Mouse (Mus musculus): Measurements from ENCODE around the gene Slc18b1. TPM values are rescaled to one million over a fixed set of nuclear protein-coding genes. Genes with fewer than 3 reads are reported as not detected.

Gene Slc18b1
- total RNA-seq, 2 experiments from 2014 or later, result not detected

Other genes with a start within 250 kb of the Slc18b1 start
- 1,063 and 1,343 TPM in 2 replicates for gene Rps12, start 9.7 kb upstream of the Slc18b1 start, total RNA-seq (2015; ENCODE audit: low replicate concordance)
- 294 and 583 TPM in 2 replicates for gene Rps12, start 9.7 kb upstream of the Slc18b1 start, total RNA-seq (2017; ENCODE audit: low replicate concordance)
- gene Vnn3, start 54.5 kb downstream of the Slc18b1 start, total RNA-seq (2015; ENCODE audit: low replicate concordance), result not detected in 2 replicates
- gene Vnn3, start 54.5 kb downstream of the Slc18b1 start, total RNA-seq (2017; ENCODE audit: low replicate concordance), result 4.5 TPM in 2 replicates
- not detected in 2 replicates for gene Vnn1, start 97.7 kb downstream of the Slc18b1 start, total RNA-seq (2015; ENCODE audit: low replicate concordance)
- gene Vnn1, start 97.7 kb downstream of the Slc18b1 start, total RNA-seq (2017; ENCODE audit: low replicate concordance), result not detected in 2 replicates
- gene Taar1, start 123.4 kb downstream of the Slc18b1 start, total RNA-seq (2015; ENCODE audit: low replicate concordance), result not detected in 2 replicates
- not detected in 2 replicates for gene Taar1, start 123.4 kb downstream of the Slc18b1 start, total RNA-seq (2017; ENCODE audit: low replicate concordance)
- not detected in 2 replicates for gene Taar2, start 141.6 kb downstream of the Slc18b1 start, total RNA-seq (2015; ENCODE audit: low replicate concordance)
- gene Taar2, start 141.6 kb downstream of the Slc18b1 start, total RNA-seq (2017; ENCODE audit: low replicate concordance), result not detected in 2 replicates
- gene Taar3, start 152.6 kb downstream of the Slc18b1 start, total RNA-seq (2015; ENCODE audit: low replicate concordance), result not detected in 2 replicates
- not detected in 2 replicates for gene Taar3, start 152.6 kb downstream of the Slc18b1 start, total RNA-seq (2017; ENCODE audit: low replicate concordance)
- gene Taar4, start 163.5 kb downstream of the Slc18b1 start, total RNA-seq (2015; ENCODE audit: low replicate concordance), result not detected in 2 replicates
- gene Taar4, start 163.5 kb downstream of the Slc18b1 start, total RNA-seq (2017; ENCODE audit: low replicate concordance), result not detected in 2 replicates
- not detected in 2 replicates for gene Taar5, start 173.7 kb downstream of the Slc18b1 start, total RNA-seq (2015; ENCODE audit: low replicate concordance)
- gene Taar5, start 173.7 kb downstream of the Slc18b1 start, total RNA-seq (2017; ENCODE audit: low replicate concordance), result not detected in 2 replicates
- gene Taar6, start 188.7 kb downstream of the Slc18b1 start, total RNA-seq (2015; ENCODE audit: low replicate concordance), result not detected in 2 replicates
- gene Taar6, start 188.7 kb downstream of the Slc18b1 start, total RNA-seq (2017; ENCODE audit: low replicate concordance), result not detected in 2 replicates
- gene Taar7a, start 196.5 kb downstream of the Slc18b1 start, total RNA-seq (2015; ENCODE audit: low replicate concordance), result not detected in 2 replicates
- gene Taar7a, start 196.5 kb downstream of the Slc18b1 start, total RNA-seq (2017; ENCODE audit: low replicate concordance), result not detected in 2 replicates
- not detected in 2 replicates for gene Taar7b, start 203.0 kb downstream of the Slc18b1 start, total RNA-seq (2015; ENCODE audit: low replicate concordance)
- gene Taar7b, start 203.0 kb downstream of the Slc18b1 start, total RNA-seq (2017; ENCODE audit: low replicate concordance), result not detected in 2 replicates
- not detected in 2 replicates for gene Taar7d, start 230.2 kb downstream of the Slc18b1 start, total RNA-seq (2015; ENCODE audit: low replicate concordance)
- not detected in 2 replicates for gene Taar7d, start 230.2 kb downstream of the Slc18b1 start, total RNA-seq (2017; ENCODE audit: low replicate concordance)
- not detected in 2 replicates for gene Taar7e, start 240.6 kb downstream of the Slc18b1 start, total RNA-seq (2015; ENCODE audit: low replicate concordance)
- gene Taar7e, start 240.6 kb downstream of the Slc18b1 start, total RNA-seq (2017; ENCODE audit: low replicate concordance), result not detected in 2 replicates